Comparison of ENCODE assay signal across 15 mouse cellular contexts in the genomic region with DNA sequence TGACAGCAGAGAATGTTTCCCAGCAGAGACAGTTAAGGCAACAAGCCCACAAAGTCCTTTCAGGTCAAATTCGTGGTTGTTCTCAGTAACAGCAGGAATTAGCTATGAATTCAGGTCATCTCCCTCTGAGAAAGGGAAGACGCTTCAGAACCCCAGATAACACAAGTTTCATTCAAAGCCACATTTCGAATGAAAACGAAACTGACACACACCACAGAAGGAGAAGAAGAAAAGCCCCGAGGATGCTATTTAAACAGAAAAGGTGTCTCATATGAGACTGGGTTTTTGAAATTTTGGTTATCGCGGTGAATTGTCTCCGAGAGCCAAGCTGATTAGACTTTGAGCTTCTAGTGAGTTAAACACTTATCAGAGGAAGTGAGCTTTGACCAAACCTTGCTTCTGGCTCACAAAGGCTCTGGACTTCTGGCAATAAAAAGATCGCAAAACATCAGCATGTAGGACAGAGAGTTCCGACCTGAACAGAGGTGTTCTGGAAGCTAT. TPM values are rescaled to one million over a fixed set of nuclear protein-coding genes. Genes with fewer than 3 reads are reported as not detected.
DNase-seq lines count a peak whose midpoint lies in the region; TF ChIP-seq lines count a peak whose summit lies in the region.
"Had no signal": no experiment of that assay in that cellular context is flagged by ENCODE, and none has a peak within 500 bp of the region (broad histone marks: within the 10 kb centered on the region; RNA-seq: fewer than 3 reads in every experiment).

No protein-coding gene starts in this region.

- TF ChIP-seq EP300 in MEL (IDR thresholded peaks at IDR 0.05; ENCODE audit: low read depth in 1 of 2, low read length in 2 of 2) = peak; percentile 42 to 43; a peak in 3 of 4 replicates

- no peak for TF ChIP-seq POLR2A in liver, adult 2 months (IDR thresholded peaks at IDR 0.05; ENCODE audit: extremely low read depth, insufficient read depth, low read length)
- no peak; a peak in 1 of 4 replicates for TF ChIP-seq POLR2A in MEL (IDR thresholded peaks at IDR 0.05; ENCODE audit: control insufficient read depth in 1 of 2, insufficient read depth in 1 of 2, low read depth in 1 of 2, low read length in 2 of 2, poor library complexity in 1 of 2)

- H3K9ac ChIP-seq in liver, adult 2 months (ENCODE audit: low read depth, low read length) = peak overlapping the region; percentile 58
- peak overlapping the region; percentile 60 for H3K9ac ChIP-seq in MEL (ENCODE audit: control insufficient read depth, low read depth, low read length, poor library complexity, severe bottlenecking)
- H3K9ac ChIP-seq: embryonic facial prominence, embryonic 13.5 days; forebrain, embryonic 15.5 days; midbrain, embryonic 13.5 days had no signal

- TF ChIP-seq CTCF in liver, adult 2 months (IDR thresholded peaks at IDR 0.05; ENCODE audit: low read depth, low read length) = no peak
- no peak for TF ChIP-seq CTCF in MEL (IDR thresholded peaks at IDR 0.05 in 2 of 3, conservative IDR thresholded peaks at IDR 0.05 in 1 of 3; ENCODE audit: control insufficient read depth in 1 of 3, insufficient read depth in 1 of 3, low read depth in 2 of 3, low read length in 3 of 3, poor library complexity in 1 of 3, severe bottlenecking in 1 of 3)

- WGBS in liver, adult 2 months = 9% methylated on average over 10 of the region's 10 CpGs
- 87% methylated on average over 10 of the region's 10 CpGs for WGBS in forebrain, embryonic 10.5 days

- H3K27ac ChIP-seq in liver, adult 2 months (replicated peaks; ENCODE audit: insufficient read depth, low read depth, low read length) = peak overlapping the region; percentile 99
- peak overlapping the region; percentile 78 for H3K27ac ChIP-seq in MEL (ENCODE audit: control insufficient read depth, low read depth, low read length)
- no peak overlapping the region for H3K27ac ChIP-seq in forebrain, embryonic 10.5 days
- H3K27ac ChIP-seq: embryonic facial prominence, embryonic 13.5 days; forebrain, embryonic 15.5 days; midbrain, embryonic 13.5 days had no signal

- H3K4me3 ChIP-seq in liver, adult 2 months (ENCODE audit: insufficient read depth, low read depth, low read length) = peak overlapping the region; percentile 94
- H3K4me3 ChIP-seq in MEL (ENCODE audit: control insufficient read depth in 1 of 2, insufficient read depth in 1 of 2, low read depth in 2 of 2, low read length in 2 of 2) = peak overlapping the region; percentile 64 to 79
- H3K4me3 ChIP-seq in forebrain, embryonic 10.5 days = no peak overlapping the region
- H3K4me3 ChIP-seq: embryonic facial prominence, embryonic 13.5 days; forebrain, embryonic 15.5 days; midbrain, embryonic 13.5 days had no signal

- TF ChIP-seq RAD21 in MEL (IDR thresholded peaks at IDR 0.05; ENCODE audit: low read depth, low read length) = no peak

- peaks cover 9% of the 10 kb centered on the region; the same call in 1 of the 2 replicates for H3K36me3 ChIP-seq in liver, adult 2 months (ENCODE audit: control insufficient read depth, insufficient read depth, low read length)
- H3K36me3 ChIP-seq in MEL (ENCODE audit: control insufficient read depth in 1 of 2, insufficient read depth in 2 of 2, low read length in 2 of 2) = peaks cover 0 to 4% of the 10 kb centered on the region in 2 experiments; a peak in 2 of 4 replicates
- H3K36me3 ChIP-seq in forebrain, embryonic 10.5 days (replicated peaks) = no peaks in the 10 kb centered on the region
- H3K36me3 ChIP-seq: embryonic facial prominence, embryonic 13.5 days; forebrain, embryonic 15.5 days; midbrain, embryonic 13.5 days had no signal

- H3K9me3 ChIP-seq in MEL (replicated peaks; ENCODE audit: insufficient read depth, low read length) = no peaks in the 10 kb centered on the region
- no peaks in the 10 kb centered on the region for H3K9me3 ChIP-seq in forebrain, embryonic 10.5 days
- H3K9me3 ChIP-seq: embryonic facial prominence, embryonic 13.5 days; forebrain, embryonic 15.5 days; midbrain, embryonic 13.5 days had no signal

- peaks cover 9% of the 10 kb centered on the region; the same call in 1 of the 2 replicates for H3K79me2 ChIP-seq in liver, adult 2 months (ENCODE audit: control insufficient read depth, insufficient read depth, low read length)
- H3K79me2 ChIP-seq in MEL (ENCODE audit: control insufficient read depth, insufficient read depth, low read length, poor library complexity) = no peaks in the 10 kb centered on the region; the same call in 1 of the 2 replicates

- no peaks in the 10 kb centered on the region for H3K27me3 ChIP-seq in liver, adult 2 months (ENCODE audit: control insufficient read depth, insufficient read depth, low read length)
- no peaks in the 10 kb centered on the region for H3K27me3 ChIP-seq in MEL (ENCODE audit: control insufficient read depth in 1 of 2, insufficient read depth in 2 of 2, low read length in 2 of 2)
- no peaks in the 10 kb centered on the region for H3K27me3 ChIP-seq in forebrain, embryonic 10.5 days (ENCODE audit: poor library complexity, severe bottlenecking)
- H3K27me3 ChIP-seq: embryonic facial prominence, embryonic 13.5 days; forebrain, embryonic 15.5 days; midbrain, embryonic 13.5 days had no signal

- DNase-seq in liver, adult 2 months (ENCODE audit: extremely low read depth, low read depth, low spot score) = peak; percentile 99
- DNase-seq in liver = no peak
- DNase-seq in MEL (ENCODE audit: low read depth, low spot score) = peak; percentile 75
- peak; percentile 56 for DNase-seq in kidney, postnatal 14 days
- DNase-seq in naive thymus-derived CD4-positive, alpha-beta T cell, adult 2 months (ENCODE audit: low read depth) = peak; percentile 21
- no peak for DNase-seq in forebrain, embryonic 10.5 days (ENCODE audit: extremely low spot score, low spot score)
- no peak for DNase-seq in right cerebral cortex, postnatal 14 days
- no peak for DNase-seq in thymus, postnatal 10 days (ENCODE audit: low spot score in 2 of 2)
- DNase-seq: cerebellum, postnatal 14 days; heart, postnatal 4 days; lung, adult 2 months; thymus, adult 18-20 months had no signal

- peaks cover 20% of the 10 kb centered on the region; the same call in 1 of the 2 replicates for H3K4me1 ChIP-seq in liver, adult 2 months (ENCODE audit: control insufficient read depth, insufficient read depth, low read length)
- H3K4me1 ChIP-seq in MEL (ENCODE audit: control insufficient read depth in 1 of 2, insufficient read depth in 2 of 2, low read length in 2 of 2) = peaks cover 2 to 11% of the 10 kb centered on the region in 2 experiments; a peak in 3 of 4 replicates
- no peaks in the 10 kb centered on the region for H3K4me1 ChIP-seq in forebrain, embryonic 10.5 days
- H3K4me1 ChIP-seq: embryonic facial prominence, embryonic 13.5 days; forebrain, embryonic 15.5 days; midbrain, embryonic 13.5 days had no signal

TF ChIP-seq in MEL, 35 proteins besides CTCF, POLR2A, EP300 and RAD21:
- TF ChIP-seq SIN3A (IDR thresholded peaks at IDR 0.05; ENCODE audit: low read length) = peak; percentile 49
- TF ChIP-seq TBP (IDR thresholded peaks at IDR 0.05; ENCODE audit: low read depth, low read length) = peak; percentile 63
- no peak for TF ChIP-seq SMC3 (IDR thresholded peaks at IDR 0.05; ENCODE audit: low read depth, low read length)
- peak; percentile 52 for TF ChIP-seq CHD2 (IDR thresholded peaks at IDR 0.05; ENCODE audit: low read length)
- TF ChIP-seq NELFE (IDR thresholded peaks at IDR 0.05; ENCODE audit: low read depth, low read length) = 0 out of 2 replicates have a peak, but pooled peaks have one; percentile 18
- peak; percentile 79 for TF ChIP-seq GATA1 (IDR thresholded peaks at IDR 0.05; ENCODE audit: low read depth, low read length)
- no peak for TF ChIP-seq UBTF (IDR thresholded peaks at IDR 0.05; ENCODE audit: borderline replicate concordance, insufficient read depth, low read depth, low read length)
- no peak for TF ChIP-seq USF2 (IDR thresholded peaks at IDR 0.05; ENCODE audit: borderline replicate concordance in 1 of 2, insufficient read depth in 1 of 2, low read depth in 1 of 2, low read length in 2 of 2)
- no peak for TF ChIP-seq MAFK (IDR thresholded peaks at IDR 0.05; ENCODE audit: borderline replicate concordance, low read depth, low read length)
- 0 out of 2 replicates have a peak, but pooled peaks have one; percentile 67 for TF ChIP-seq MYC (IDR thresholded peaks at IDR 0.05; ENCODE audit: low read depth, low read length)
- TF ChIP-seq USF1 (IDR thresholded peaks at IDR 0.05; ENCODE audit: low read depth, low read length) = no peak
- no peak for TF ChIP-seq BHLHE40 (IDR thresholded peaks at IDR 0.05; ENCODE audit: borderline replicate concordance, low read depth, low read length)
- TF ChIP-seq ETS1 (IDR thresholded peaks at IDR 0.05; ENCODE audit: low read depth, low read length) = 0 out of 2 replicates have a peak, but pooled peaks have one; percentile 40
- TF ChIP-seq GABPA (IDR thresholded peaks at IDR 0.05; ENCODE audit: low read depth, low read length) = no peak
- TF ChIP-seq MXI1 (IDR thresholded peaks at IDR 0.05; ENCODE audit: low read depth, low read length) = 0 out of 2 replicates have a peak, but pooled peaks have one; percentile 38

RNA-seq across cellular contexts. Expression of a gene that starts 6.3 kb away (rescaled TPM):
- 162 and 208 TPM in 2 replicates for total RNA-seq in liver, adult 2 months (2014; rRNA removed)
- 58.5 and 67.7 TPM in 2 replicates for polyA plus RNA-seq in liver, adult 2 months (2012; rRNA removed)
- 159 and 199 TPM in 2 replicates for total RNA-seq in MEL (2012; rRNA removed)
- 100 to 1,000 TPM in 1 of 2 experiments, not detected in 1; 186 TPM for polyA plus RNA-seq in MEL (2012; ENCODE audit: insufficient read depth in 1 of 2, insufficient read length in 2 of 2, low read depth in 1 of 2, low replicate concordance in 2 of 2, missing spikeins in 1 of 2)
- polyA plus RNA-seq in forebrain, embryonic 10.5 days (2016; fragmentation: Nextera tagmentation; extraction: Ambion mirVana) = 122 and 127 TPM in 2 replicates

RNA-seq across cellular contexts. Expression of a gene that starts 11.6 kb away (rescaled TPM):
- 210 and 319 TPM in 2 replicates for total RNA-seq in liver, adult 2 months (2014; rRNA removed)
- polyA plus RNA-seq in liver, adult 2 months (2012; rRNA removed) = 64.7 and 69.1 TPM in 2 replicates
- 0.27 and 0.69 TPM in 2 replicates for total RNA-seq in MEL (2012; rRNA removed)
- 1 to 10 TPM in 1 of 2 experiments, not detected in 1; 1.6 TPM for polyA plus RNA-seq in MEL (2012; ENCODE audit: insufficient read depth in 1 of 2, insufficient read length in 2 of 2, low read depth in 1 of 2, low replicate concordance in 2 of 2, missing spikeins in 1 of 2)
- polyA plus RNA-seq in forebrain, embryonic 10.5 days (2016; fragmentation: Nextera tagmentation; extraction: Ambion mirVana) = 0.07 TPM in 1 of 2 replicates, not detected in the other
- total RNA-seq: heart, postnatal 4 days had no signal
- polyA plus RNA-seq: forebrain, embryonic 15.5 days had no signal

Comparison
In these comparisons a context has a peak if more than half of its experiments do, and no peak if none do; other contexts are left out.
1. DNase-seq: peak in liver, adult 2 months (single experiment), MEL (single experiment), kidney, postnatal 14 days (single experiment) and naive thymus-derived CD4-positive, alpha-beta T cell, adult 2 months (single experiment); none in liver (single experiment), forebrain, embryonic 10.5 days (single experiment), right cerebral cortex, postnatal 14 days (single experiment) and thymus, postnatal 10 days (0 of 2).
2. RNA of a gene that starts 11.6 kb away (polyA plus RNA-seq): 64.7 to 69.1 TPM in liver, adult 2 months; 1.6 TPM in MEL and 0.07 TPM in forebrain, embryonic 10.5 days; every median in the first group is over 10 times any median in the second.